In genomic region chr12:31005010-31005409, GRCm38 (mm10) we compare ENCODE assay signal across 8 mouse cellular contexts.
DNase-seq lines count a peak whose midpoint lies in the region; ATAC-seq and TF ChIP-seq lines count a peak whose summit lies in the region.

No protein-coding gene starts in this region.

- no peaks in the 10 kb centered on the region for H3K27me3 ChIP-seq in hindbrain, embryonic 10.5 days (ENCODE audit: insufficient read depth, poor library complexity, severe bottlenecking)
- no peaks in the 10 kb centered on the region for H3K27me3 ChIP-seq in hindbrain, embryonic 12.5 days
- no peaks in the 10 kb centered on the region for H3K27me3 ChIP-seq in forebrain, embryonic 13.5 days
- H3K27me3 ChIP-seq in intestine, embryonic 14.5 days (replicated peaks; ENCODE audit: control insufficient read depth, insufficient read depth, low read length): no peaks in the 10 kb centered on the region
- no peaks in the 10 kb centered on the region for H3K27me3 ChIP-seq in splenic B cell, adult 2 months (ENCODE audit: control insufficient read depth, insufficient read depth, low read length, poor library complexity, severe bottlenecking)

- peak; percentile 69; the same call in 1 of the 2 replicates for TF ChIP-seq CTCF in brain, embryonic 14.5 days (IDR thresholded peaks at IDR 0.05; ENCODE audit: borderline replicate concordance, extremely low read depth, insufficient read depth, insufficient read length)

- 22% methylated on average over 3 of the region's 3 CpGs for WGBS in hindbrain, embryonic 10.5 days
- WGBS in hindbrain, embryonic 12.5 days: 20% methylated on average over 3 of the region's 3 CpGs
- WGBS in forebrain, embryonic 13.5 days: 16% methylated on average over 3 of the region's 3 CpGs
- 21% methylated on average over 3 of the region's 3 CpGs for WGBS in intestine, embryonic 14.5 days

- no peaks in the 10 kb centered on the region for H3K9me3 ChIP-seq in hindbrain, embryonic 10.5 days
- no peaks in the 10 kb centered on the region for H3K9me3 ChIP-seq in hindbrain, embryonic 12.5 days (replicated peaks)
- H3K9me3 ChIP-seq in forebrain, embryonic 13.5 days (replicated peaks): no peaks in the 10 kb centered on the region
- no peaks in the 10 kb centered on the region for H3K9me3 ChIP-seq in intestine, embryonic 14.5 days (ENCODE audit: control insufficient read depth, low read length)

- ATAC-seq in hindbrain, embryonic 12.5 days (ENCODE audit: low FRiP score): no peak
- ATAC-seq in forebrain, embryonic 13.5 days: 0 out of 2 replicates have a peak, but pooled peaks have one; percentile 82
- no peak for ATAC-seq in intestine, embryonic 14.5 days (replicated peaks; ENCODE audit: low FRiP score, low TSS enrichment, low read depth)
- ATAC-seq in megakaryocyte-erythroid progenitor cell, adult 5-6 weeks (replicated peaks; ENCODE audit: low FRiP score, low TSS enrichment, poor library complexity, severe bottlenecking): peak; percentile 93

- no peak overlapping the region for H3K4me2 ChIP-seq in hindbrain, embryonic 12.5 days (replicated peaks)
- no peak overlapping the region for H3K4me2 ChIP-seq in forebrain, embryonic 13.5 days
- no peak overlapping the region for H3K4me2 ChIP-seq in intestine, embryonic 14.5 days (ENCODE audit: low read length)

- no peak overlapping the region for H3K9ac ChIP-seq in hindbrain, embryonic 12.5 days
- H3K9ac ChIP-seq in forebrain, embryonic 13.5 days: no peak overlapping the region
- no peak overlapping the region for H3K9ac ChIP-seq in intestine, embryonic 14.5 days (ENCODE audit: low read length)

- no peak overlapping the region for H3K4me3 ChIP-seq in hindbrain, embryonic 10.5 days
- no peak overlapping the region for H3K4me3 ChIP-seq in hindbrain, embryonic 12.5 days
- no peak overlapping the region for H3K4me3 ChIP-seq in forebrain, embryonic 13.5 days
- no peak overlapping the region for H3K4me3 ChIP-seq in intestine, embryonic 14.5 days (ENCODE audit: low read depth, low read length)

- no peak for TF ChIP-seq POLR2A in brain, embryonic 14.5 days (IDR thresholded peaks at IDR 0.05; ENCODE audit: borderline replicate concordance, extremely low read depth, insufficient read depth, insufficient read length, poor library complexity, severe bottlenecking)

- no peaks in the 10 kb centered on the region for H3K4me1 ChIP-seq in hindbrain, embryonic 10.5 days (replicated peaks)
- no peaks in the 10 kb centered on the region for H3K4me1 ChIP-seq in hindbrain, embryonic 12.5 days
- H3K4me1 ChIP-seq in forebrain, embryonic 13.5 days: no peaks in the 10 kb centered on the region
- no peaks in the 10 kb centered on the region for H3K4me1 ChIP-seq in intestine, embryonic 14.5 days (replicated peaks; ENCODE audit: control insufficient read depth, insufficient read depth, low read length)

- peak; percentile 77 for DNase-seq in hindbrain, embryonic 10.5 days (ENCODE audit: low spot score)
- peak; percentile 87 for DNase-seq in brain, embryonic 14.5 days (ENCODE audit: low read depth)
- peak; percentile 94 for DNase-seq in intestine, embryonic 14.5 days (ENCODE audit: low spot score)
- peak; percentile 58 to 78 for DNase-seq in left cerebral cortex, adult 18-20 months (ENCODE audit: low spot score in 2 of 2)
- DNase-seq in splenic B cell, adult 2 months (ENCODE audit: low read depth, low spot score): peak; percentile 45

- no peak overlapping the region for H3K27ac ChIP-seq in hindbrain, embryonic 10.5 days
- no peak overlapping the region for H3K27ac ChIP-seq in hindbrain, embryonic 12.5 days
- H3K27ac ChIP-seq in forebrain, embryonic 13.5 days: no peak overlapping the region
- H3K27ac ChIP-seq in intestine, embryonic 14.5 days (ENCODE audit: low read depth): no peak overlapping the region

- H3K36me3 ChIP-seq in hindbrain, embryonic 10.5 days: no peaks in the 10 kb centered on the region
- H3K36me3 ChIP-seq in hindbrain, embryonic 12.5 days: no peaks in the 10 kb centered on the region
- H3K36me3 ChIP-seq in forebrain, embryonic 13.5 days (ENCODE audit: poor library complexity, severe bottlenecking): no peaks in the 10 kb centered on the region
- H3K36me3 ChIP-seq in intestine, embryonic 14.5 days (ENCODE audit: control insufficient read depth, insufficient read depth, low read length): no peaks in the 10 kb centered on the region
- no peaks in the 10 kb centered on the region for H3K36me3 ChIP-seq in splenic B cell, adult 2 months (ENCODE audit: control insufficient read depth, insufficient read depth, low read length, poor library complexity, severe bottlenecking)

Comparison
In these comparisons a context has a peak if more than half of its experiments do, and no peak if none do; other contexts are left out.
1. ATAC-seq: peak in forebrain, embryonic 13.5 days (single experiment) and megakaryocyte-erythroid progenitor cell, adult 5-6 weeks (single experiment); none in hindbrain, embryonic 12.5 days (single experiment) and intestine, embryonic 14.5 days (single experiment).
2. Peak in every context shown above with its lines, with median percentiles within 50 percentile points of each other: DNase-seq.